Mouse (Mus musculus): Measurements from ENCODE around the gene Ank3. TPM values are rescaled to one million over a fixed set of nuclear protein-coding genes. Genes with fewer than 3 reads are reported as not detected.

The Ank3 gene
- polyA plus RNA-seq, 1 experiment, result 13.9 TPM

- no peak for DNase-seq (ENCODE audit: low read depth)
These were observed 531.9 kb downstream of the Ank3 start for GRCm38 (mm10) chr10:69930503-69930902.

- no peak for DNase-seq (ENCODE audit: low read depth)
These were observed 538.0 kb downstream of the Ank3 start for GRCm38 (mm10) chr10:69936443-69937067.

GRCm38 (mm10) chr10:69937291-69937921, 538.8 kb downstream of the Ank3 start:
- DNase-seq (ENCODE audit: low read depth), result no peak

GRCm38 (mm10) chr10:69939144-69939543, 540.6 kb downstream of the Ank3 start:
- no peak for DNase-seq (ENCODE audit: low read depth)

GRCm38 (mm10) chr10:69939966-69940365, 541.4 kb downstream of the Ank3 start:
- no peak for DNase-seq (ENCODE audit: low read depth)

GRCm38 (mm10) chr10:69941001-69941400, 542.4 kb downstream of the Ank3 start:
- no peak for DNase-seq (ENCODE audit: low read depth)

- no peak for DNase-seq (ENCODE audit: low read depth)
These were observed 546.3 kb downstream of the Ank3 start for GRCm38 (mm10) chr10:69944845-69945244.

GRCm38 (mm10) chr10:69945870-69946269, 547.3 kb downstream of the Ank3 start:
- no peak for DNase-seq (ENCODE audit: low read depth)

- DNase-seq (ENCODE audit: low read depth), result no peak
These were observed 547.7 kb downstream of the Ank3 start for GRCm38 (mm10) chr10:69946271-69946670.

- DNase-seq (ENCODE audit: low read depth), result no peak
These were observed 548.5 kb downstream of the Ank3 start for GRCm38 (mm10) chr10:69947093-69947492.

- no peak for DNase-seq (ENCODE audit: low read depth)
These were observed 551.8 kb downstream of the Ank3 start for GRCm38 (mm10) chr10:69950236-69950918.

GRCm38 (mm10) chr10:69950919-69951236, 552.3 kb downstream of the Ank3 start:
- no peak for DNase-seq (ENCODE audit: low read depth)

GRCm38 (mm10) chr10:69951426-69951825, 552.9 kb downstream of the Ank3 start:
- no peak for DNase-seq (ENCODE audit: low read depth)

- no peak for DNase-seq (ENCODE audit: low read depth)
These were observed 553.7 kb downstream of the Ank3 start for GRCm38 (mm10) chr10:69952316-69952715.

GRCm38 (mm10) chr10:69954657-69955267, 556.2 kb downstream of the Ank3 start:
- no peak for DNase-seq (ENCODE audit: low read depth)

GRCm38 (mm10) chr10:69962226-69962625, 563.7 kb downstream of the Ank3 start:
- DNase-seq (ENCODE audit: low read depth), result peak; percentile 99

- no peak for DNase-seq (ENCODE audit: low read depth)
These were observed 564.4 kb downstream of the Ank3 start for GRCm38 (mm10) chr10:69962976-69963375.

- peak; percentile 20 for DNase-seq (ENCODE audit: low read depth)
These were observed 566.0 kb downstream of the Ank3 start for GRCm38 (mm10) chr10:69964611-69965010.

- DNase-seq (ENCODE audit: low read depth), result no peak
These were observed 566.5 kb downstream of the Ank3 start for GRCm38 (mm10) chr10:69965085-69965484.

- DNase-seq (ENCODE audit: low read depth), result no peak
These were observed 569.4 kb downstream of the Ank3 start for GRCm38 (mm10) chr10:69967994-69968393.

GRCm38 (mm10) chr10:69979636-69980035, 581.1 kb downstream of the Ank3 start:
- DNase-seq (ENCODE audit: low read depth), result no peak

GRCm38 (mm10) chr10:69981386-69982097, 583.0 kb downstream of the Ank3 start:
- no peak for DNase-seq (ENCODE audit: low read depth)
